Mouse (Mus musculus) embryonic facial prominence, embryonic 11.5 days (tissue): ENCODE measurements around the gene Ctsa. TPM values are rescaled to one million over a fixed set of nuclear protein-coding genes. Genes with fewer than 3 reads are reported as not detected.

Experiments
- ATAC-seq: fragments of 200-750 bp; cut with Nextera tagmentation; replicated peaks from 2 replicates; pipeline ENCODE4 v1.8.0; 2017; ENCODE audit warnings: low read depth; ENCODE audit not compliant: insufficient number of reproducible peaks, low FRiP score, low TSS enrichment
- DNase-seq: peaks from one replicate; pipeline ENCODE4 v3.0.0-alpha.2; 2015; ENCODE audit warnings: low spot score
- H3K27ac ChIP-seq: fragments of 300-500 bp; sonication (generic); replicated peaks from 2 replicates; pipeline ENCODE4 v1.5.1; 2014; ENCODE audit warnings: mild to moderate bottlenecking, low read depth, low read length, control low read depth
- H3K27me3 ChIP-seq: fragments of 300-500 bp; sonication (generic); 2 replicates; pipeline ENCODE4 v1.6.1; 2014; ENCODE audit warnings: mild to moderate bottlenecking, low read length, moderate library complexity, mixed read lengths; ENCODE audit not compliant: control insufficient read depth, insufficient read depth
- H3K36me3 ChIP-seq: fragments of 300-500 bp; sonication (generic); replicated peaks from 2 replicates; pipeline ENCODE4 v1.6.1; 2014; ENCODE audit warnings: low read depth, mild to moderate bottlenecking, low read length, moderate library complexity, mixed read lengths; ENCODE audit not compliant: control insufficient read depth, insufficient read depth
- H3K4me1 ChIP-seq: fragments of 300-500 bp; sonication (generic); 2 replicates; pipeline ENCODE4 v1.6.1; 2014; ENCODE audit warnings: low read length, mixed read lengths; ENCODE audit not compliant: control insufficient read depth, insufficient read depth
- H3K4me2 ChIP-seq: fragments of 300-500 bp; sonication (generic); 2 replicates; pipeline ENCODE4 v1.6.1; 2014; ENCODE audit warnings: low read depth, mild to moderate bottlenecking, control low read depth, low read length, moderate library complexity
- H3K4me3 ChIP-seq: fragments of 300-500 bp; sonication (generic); 2 replicates; pipeline ENCODE4 v1.5.1; 2014; ENCODE audit warnings: low read depth, low read length, control low read depth
- H3K9ac ChIP-seq: fragments of 300-500 bp; sonication (generic); replicated peaks from 2 replicates; pipeline ENCODE4 v1.6.1; 2014; ENCODE audit warnings: mild to moderate bottlenecking, control low read depth, low read length
- H3K9me3 ChIP-seq: fragments of 300-500 bp; sonication (generic); replicated peaks from 2 replicates; pipeline ENCODE4 v1.6.1; 2016; ENCODE audit warnings: mild to moderate bottlenecking, low read length, inconsistent platforms, mixed read lengths; ENCODE audit not compliant: control insufficient read depth
- WGBS: fragments of 180-500 bp; shearing (Covaris S2); extraction: QIAGEN DNeasy Blood & Tissue Kit; methylation state at CpG from one replicate; pipeline ENCODE4 v1.1.7; 2014; 5-methylcytosine and 5-hydroxymethylcytosine counted together
- polyA plus RNA-seq: library from polyadenylated mRNA; unstranded; fragments of >200 nt; fragmentation: Nextera tagmentation; extraction: Ambion mirVana; gene quantifications from 2 replicates; pipeline ENCODE4 v1.2.1, GENCODE M21; 2014

The Ctsa gene
- polyA plus RNA-seq: 102 TPM in 2 replicates

DNA sequence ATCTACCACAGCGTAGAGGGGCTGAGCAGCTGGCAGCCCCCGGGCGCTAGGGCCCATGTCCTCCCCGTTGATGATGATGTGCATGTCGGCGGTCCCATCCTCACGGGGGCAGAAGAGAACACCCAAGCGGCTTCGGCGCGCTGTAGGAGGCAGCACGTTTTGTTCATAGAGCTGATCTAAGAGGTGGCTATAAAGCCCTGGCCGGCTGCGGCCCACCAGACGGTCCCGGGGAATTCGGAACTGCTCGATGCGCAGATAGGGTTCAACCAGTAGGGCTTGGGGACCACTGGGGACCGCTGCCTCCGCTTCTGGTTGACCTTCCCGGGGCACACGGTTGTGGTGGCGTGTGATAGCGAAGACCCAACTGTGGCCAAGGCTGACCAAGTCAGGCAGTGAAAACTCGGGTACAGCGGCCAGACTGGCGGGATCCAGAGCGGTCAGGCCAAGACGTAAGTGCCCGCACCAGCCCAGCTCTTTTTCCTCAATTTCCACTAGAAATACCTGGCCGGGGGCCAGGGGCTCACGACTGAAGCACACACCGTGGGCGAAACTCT lies at the start of gene Ctsa:
TSS of gene Ctsa (plus strand) at position 126 of the 554 bp plus-strand sequence.
- Histone ChIP-seq H3K4me2 (peak within 1 kb of the TSS; percentile 99), H3K27ac (peak within 1 kb of the TSS; percentile 59), H3K4me3 (peak within 1 kb of the TSS; percentile 75), H3K9ac (peak within 1 kb of the TSS; percentile 83), H3K4me1 (peaks cover 7% of the 10 kb centered on the region; the same call in 1 of the 2 replicates), H3K9me3 (no peaks in the 10 kb centered on the region), H3K36me3 (no peaks in the 10 kb centered on the region; the same call in 1 of the 2 replicates), H3K27me3 (no peaks in the 10 kb centered on the region)
- ATAC-seq (peak; percentile 64), DNase-seq (peak; percentile 78)
- 2% methylated on average over 35 of the region's 35 CpGs for WGBS

DNA sequence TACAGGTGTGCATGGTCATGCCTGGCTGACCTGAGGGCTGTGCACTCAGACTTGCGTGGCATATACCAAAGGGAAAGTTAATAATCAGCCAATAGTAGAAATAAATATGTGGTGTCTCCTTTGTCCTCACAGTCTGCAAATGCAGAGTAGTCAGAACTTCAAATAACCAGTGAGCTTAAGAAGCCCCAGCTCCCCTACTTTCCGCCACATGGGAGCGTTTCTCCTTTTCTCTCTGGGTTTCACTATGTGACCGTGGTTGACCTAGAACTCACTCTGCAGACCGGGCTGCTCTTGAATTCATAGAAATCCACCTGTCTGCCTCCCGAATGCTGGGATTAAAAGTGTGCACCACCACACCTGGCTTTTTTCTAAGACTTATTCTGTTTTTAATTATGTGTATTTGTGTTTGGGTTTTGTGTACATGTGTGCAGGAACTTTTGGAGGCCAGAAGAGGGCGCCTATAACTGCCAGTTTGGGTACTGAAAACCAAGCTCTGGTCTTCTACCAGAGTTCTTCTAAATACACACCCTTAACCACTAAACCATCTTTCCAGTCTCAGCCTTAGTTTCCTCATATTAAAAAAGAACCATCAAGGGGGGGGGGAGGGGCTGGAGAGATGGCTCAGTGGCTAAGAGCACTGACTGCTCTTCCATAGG lies 48.6 kb upstream of the Ctsa start:
- Histone ChIP-seq H3K27me3 (no peaks in the 10 kb centered on the region), H3K27ac (no peak overlapping the region), H3K4me1 (no peaks in the 10 kb centered on the region), H3K4me2 (no peak overlapping the region), H3K36me3 (no peaks in the 10 kb centered on the region), H3K9me3 (no peaks in the 10 kb centered on the region), H3K9ac (no peak overlapping the region), H3K4me3 (no peak overlapping the region)
- 75% methylated on average over 7 of the region's 7 CpGs for WGBS
- ATAC-seq (no peak), DNase-seq (peak; percentile 30)

DNA sequence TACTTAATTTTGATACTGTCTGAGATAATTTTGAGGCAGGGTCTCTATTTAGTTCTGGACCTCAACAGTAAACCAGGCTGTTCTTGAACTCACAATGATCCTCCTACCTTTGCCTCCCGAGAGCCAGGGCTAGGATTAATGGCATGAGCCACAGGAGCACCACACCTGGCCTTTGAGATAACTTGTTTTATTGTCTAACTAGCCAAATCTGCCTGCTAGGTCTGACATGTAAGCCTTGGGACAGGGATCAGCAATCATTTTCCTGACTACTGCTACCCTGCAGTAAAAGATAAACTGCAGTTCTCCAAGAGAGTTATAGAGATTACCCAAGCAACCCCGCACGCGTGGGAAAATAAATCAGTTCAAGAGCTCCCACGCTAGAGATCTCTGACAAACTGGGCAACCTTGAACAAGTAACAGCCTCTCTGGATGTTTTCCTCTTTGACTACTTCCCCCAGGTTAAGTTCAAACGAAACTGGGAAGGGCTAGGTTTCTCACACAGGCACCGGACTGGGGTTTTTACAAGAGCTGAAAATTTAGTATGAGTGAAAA lies 47.7 kb upstream of the Ctsa start:
- H3K36me3 ChIP-seq: no peaks in the 10 kb centered on the region
- no peak overlapping the region for H3K27ac ChIP-seq
- H3K9ac ChIP-seq: peak overlapping the region; percentile 75
- no peaks in the 10 kb centered on the region for H3K4me1 ChIP-seq
- DNase-seq: no peak
- ATAC-seq: no peak
- H3K4me2 ChIP-seq: peak overlapping the region; percentile 98
- no peaks in the 10 kb centered on the region for H3K27me3 ChIP-seq
- WGBS: 21% methylated on average over 7 of the region's 7 CpGs
- H3K9me3 ChIP-seq: no peaks in the 10 kb centered on the region
- peak overlapping the region; percentile 66 for H3K4me3 ChIP-seq

DNA sequence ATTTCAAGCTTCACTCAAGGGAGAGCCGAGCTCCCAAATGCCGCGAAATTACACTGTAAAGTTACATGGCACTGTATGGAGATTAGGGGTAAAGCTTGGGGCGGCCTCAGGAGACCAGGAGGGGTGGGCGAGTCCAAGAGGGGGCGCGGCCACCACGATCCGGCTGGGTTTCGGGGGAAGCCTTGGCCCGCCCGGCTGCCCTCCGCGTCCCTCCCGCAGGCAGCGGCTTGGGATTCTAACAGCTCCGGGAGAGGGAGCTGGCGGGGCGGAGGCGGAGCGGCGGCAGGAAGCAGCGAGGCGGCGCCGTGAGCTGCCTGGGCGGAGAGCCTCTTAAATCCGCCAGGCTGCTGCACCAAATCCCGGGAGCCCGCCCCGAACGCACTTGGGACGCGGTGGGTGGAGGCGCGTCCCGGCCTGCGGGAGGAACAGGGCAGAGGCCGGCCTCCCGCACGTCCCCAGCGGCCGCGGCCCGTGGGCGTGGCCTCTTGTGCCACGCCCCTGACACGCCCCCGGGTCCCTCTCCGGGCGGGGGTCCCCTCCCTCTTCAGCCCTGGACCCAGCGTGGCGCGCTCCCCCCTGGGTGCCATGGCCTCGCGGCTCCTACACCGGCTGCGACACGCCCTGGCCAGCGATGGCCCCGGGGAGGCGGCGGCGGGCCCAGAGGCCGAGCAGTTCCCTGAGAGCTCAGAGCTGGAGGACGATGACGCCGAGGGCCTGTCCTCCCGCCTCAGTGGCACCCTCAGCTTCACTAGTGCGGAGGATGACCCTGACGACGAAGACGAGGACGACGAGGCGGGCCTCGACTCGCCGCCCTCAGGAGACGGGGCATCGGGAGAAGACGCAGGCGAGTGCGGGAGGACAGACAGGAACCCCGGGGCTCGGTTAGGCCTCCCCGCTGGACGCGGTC lies 46.9 kb upstream of the Ctsa start, which contains the start of gene Snx21:
TSS of gene Snx21 (plus strand) at position 343 of the 907 bp plus-strand sequence.
- H3K27me3 ChIP-seq: no peaks in the 10 kb centered on the region
- DNase-seq (peak; percentile 91), ATAC-seq (peak; percentile 83)
- H3K4me3 ChIP-seq: peak within 1 kb of the TSS; percentile 66
- H3K4me1 ChIP-seq: no peaks in the 10 kb centered on the region
- WGBS: under 1% methylated on average over 74 of the region's 89 CpGs
- peak within 1 kb of the TSS; percentile 75 for H3K9ac ChIP-seq
- H3K9me3 ChIP-seq: no peaks in the 10 kb centered on the region
- H3K4me2 ChIP-seq: peak within 1 kb of the TSS; percentile 98
- no peak within 1 kb of the TSS for H3K27ac ChIP-seq
- no peaks in the 10 kb centered on the region for H3K36me3 ChIP-seq

DNA sequence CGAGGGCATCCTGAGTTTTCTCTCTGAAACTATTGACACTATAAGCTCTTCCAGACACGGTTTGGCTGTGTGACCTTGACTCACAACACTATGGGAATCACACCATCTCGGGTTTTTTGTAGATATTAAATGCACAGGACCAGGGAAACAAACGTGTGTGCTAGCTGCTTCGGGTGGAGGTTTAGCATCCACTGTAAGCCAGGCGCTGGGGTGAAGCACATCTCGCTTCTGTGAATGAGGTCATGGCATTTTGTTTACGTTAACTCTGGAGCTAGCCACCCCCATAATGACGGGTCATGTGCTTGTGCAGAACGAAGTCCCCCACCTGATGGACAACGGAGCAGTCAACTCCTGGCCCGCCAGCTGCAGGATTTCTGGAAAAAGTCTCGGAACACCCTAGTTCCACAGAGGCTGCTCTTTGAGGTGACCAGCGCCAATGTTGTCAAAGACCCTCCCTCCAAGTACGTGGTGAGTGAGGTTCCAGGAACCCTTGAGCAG lies 46.2 kb upstream of the Ctsa start:
- H3K9ac ChIP-seq: peak overlapping the region; percentile 75
- no peak for ATAC-seq
- peak overlapping the region; percentile 98 for H3K4me2 ChIP-seq
- H3K27ac ChIP-seq: no peak overlapping the region
- H3K9me3 ChIP-seq: no peaks in the 10 kb centered on the region
- DNase-seq: peak; percentile 26
- H3K4me3 ChIP-seq: peak overlapping the region; percentile 66
- WGBS: 7% methylated on average over 15 of the region's 15 CpGs
- no peaks in the 10 kb centered on the region for H3K27me3 ChIP-seq
- no peaks in the 10 kb centered on the region for H3K36me3 ChIP-seq
- H3K4me1 ChIP-seq: no peaks in the 10 kb centered on the region

DNA sequence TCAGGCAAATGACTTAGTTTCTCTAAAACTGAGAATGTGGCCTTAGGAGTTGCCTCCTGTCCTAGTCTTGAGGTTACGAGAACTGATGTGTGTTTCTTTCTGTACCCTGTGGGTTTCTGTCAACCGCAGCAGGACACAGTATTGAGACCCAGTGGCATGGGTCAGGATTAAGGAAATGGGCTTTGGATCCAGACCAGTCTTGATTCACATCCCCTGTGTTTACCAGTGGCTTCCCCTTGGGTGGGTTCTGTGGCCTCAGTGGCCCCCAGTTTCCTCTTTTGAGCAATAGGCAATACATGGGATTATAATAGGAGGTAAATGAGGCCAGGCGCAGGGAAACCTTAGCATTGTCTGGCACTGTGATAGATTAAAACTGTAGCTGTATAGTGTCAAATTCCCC lies 45.6 kb upstream of the Ctsa start:
- H3K4me3 ChIP-seq: no peak overlapping the region
- no peak for DNase-seq
- ATAC-seq: no peak
- H3K27ac ChIP-seq: no peak overlapping the region
- whole genome bisulfite sequencing: 77% methylated on average over 3 of the region's 3 CpGs
- H3K4me1 ChIP-seq: no peaks in the 10 kb centered on the region
- H3K9me3 ChIP-seq: no peaks in the 10 kb centered on the region
- no peaks in the 10 kb centered on the region for H3K27me3 ChIP-seq
- no peak overlapping the region for H3K9ac ChIP-seq
- no peaks in the 10 kb centered on the region; the same call in 1 of the 2 replicates for H3K36me3 ChIP-seq
- no peak overlapping the region; the same call in 1 of the 2 replicates for H3K4me2 ChIP-seq

DNA sequence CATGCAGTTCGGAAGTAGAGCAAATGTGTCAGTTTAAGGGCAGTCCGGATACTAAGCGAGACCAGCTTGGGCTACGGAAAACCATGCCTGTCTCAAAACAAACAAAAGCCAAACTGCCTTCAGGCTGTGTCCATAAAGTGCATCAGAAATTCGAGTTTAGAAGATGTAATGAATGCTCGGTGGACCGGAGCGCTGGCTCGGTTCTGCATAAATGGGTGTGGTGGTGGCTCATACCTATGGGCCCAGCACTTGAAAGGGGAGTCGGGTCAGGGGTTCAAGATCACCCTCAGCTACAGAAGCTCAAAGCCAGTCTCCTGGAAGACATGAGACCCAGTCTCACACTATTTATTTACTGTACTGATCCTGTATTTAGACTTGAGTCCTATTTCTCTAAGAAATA lies 44.9 kb upstream of the Ctsa start:
- Histone ChIP-seq H3K4me2 (no peak overlapping the region), H3K9ac (no peak overlapping the region), H3K4me3 (no peak overlapping the region), H3K27me3 (no peaks in the 10 kb centered on the region), H3K9me3 (no peaks in the 10 kb centered on the region), H3K4me1 (no peaks in the 10 kb centered on the region), H3K36me3 (no peaks in the 10 kb centered on the region; the same call in 1 of the 2 replicates), H3K27ac (no peak overlapping the region)
- no peak for DNase-seq
- WGBS: 73% methylated on average over 10 of the region's 10 CpGs
- ATAC-seq: no peak
